Mouse (Mus musculus) neural tube, embryonic 14.5 days (tissue): Measurements from ENCODE around the gene Aimp2. TPM values are rescaled to one million over a fixed set of nuclear protein-coding genes. Genes with fewer than 3 reads are reported as not detected.

Experiments used
- ATAC-seq: fragments of 200-750 bp; cut with Nextera tagmentation; 2 replicates; pipeline ENCODE4 v1.8.0; 2017; ENCODE audit warnings: low read depth, mild to moderate bottlenecking, moderate TSS enrichment, moderate library complexity
- H3K27ac ChIP-seq: fragments of 300-500 bp; sonication (generic); 2 replicates; pipeline ENCODE4 v1.5.1; 2014; ENCODE audit warnings: low read depth, mild to moderate bottlenecking, control low read depth, low read length, moderate library complexity, mixed read lengths
- H3K27me3 ChIP-seq: fragments of 300-500 bp; sonication (generic); 2 replicates; pipeline ENCODE4 v1.6.1; 2014; ENCODE audit warnings: low read length; ENCODE audit not compliant: control insufficient read depth, insufficient read depth
- H3K36me3 ChIP-seq: fragments of 300-500 bp; sonication (generic); 2 replicates; pipeline ENCODE4 v1.6.1; 2014; ENCODE audit warnings: low read length, mixed read lengths; ENCODE audit not compliant: control insufficient read depth, insufficient read depth
- H3K4me1 ChIP-seq: fragments of 300-500 bp; sonication (generic); 2 replicates; pipeline ENCODE4 v1.6.1; 2014; ENCODE audit warnings: low read length; ENCODE audit not compliant: control insufficient read depth, insufficient read depth
- H3K4me2 ChIP-seq: fragments of 300-500 bp; sonication (generic); 2 replicates; pipeline ENCODE4 v1.6.1; 2014; ENCODE audit warnings: mild to moderate bottlenecking, low read depth, low read length, control low read depth
- H3K4me3 ChIP-seq: fragments of 300-500 bp; sonication (generic); 2 replicates; pipeline ENCODE4 v1.5.1; 2014; ENCODE audit warnings: low read depth, low read length, control low read depth, mixed read lengths
- H3K9ac ChIP-seq: fragments of 300-500 bp; sonication (generic); replicated peaks from 2 replicates; pipeline ENCODE4 v1.6.1; 2014; ENCODE audit warnings: low read depth, mild to moderate bottlenecking, control low read depth, low read length, mixed read lengths
- H3K9me3 ChIP-seq: fragments of 300-500 bp; sonication (generic); 2 replicates; pipeline ENCODE4 v1.6.1; 2016; ENCODE audit warnings: low read length; ENCODE audit not compliant: control insufficient read depth
- WGBS: fragments of 180-500 bp; shearing (Covaris S2); extraction: QIAGEN DNeasy Blood & Tissue Kit; methylation state at CpG from one replicate; pipeline ENCODE4 v1.1.7; 2014; 5-methylcytosine and 5-hydroxymethylcytosine counted together
- polyA plus RNA-seq: library from polyadenylated mRNA; unstranded; fragments of >200 nt; fragmentation: Nextera tagmentation; extraction: Ambion mirVana; gene quantifications from 2 replicates; pipeline ENCODE4 v1.2.1, GENCODE M21; 2014

The Aimp2 gene
- polyA plus RNA-seq, 1 experiment from 2014 or later: 84.4 TPM

- no peak overlapping the region for H3K27ac ChIP-seq
- no peak for ATAC-seq
- 98% methylated on average over 3 of the region's 3 CpGs for WGBS
Observed at GRCm38 (mm10) chr5:143885274-143885673, 24.4 kb downstream of the Aimp2 start.

DNA sequence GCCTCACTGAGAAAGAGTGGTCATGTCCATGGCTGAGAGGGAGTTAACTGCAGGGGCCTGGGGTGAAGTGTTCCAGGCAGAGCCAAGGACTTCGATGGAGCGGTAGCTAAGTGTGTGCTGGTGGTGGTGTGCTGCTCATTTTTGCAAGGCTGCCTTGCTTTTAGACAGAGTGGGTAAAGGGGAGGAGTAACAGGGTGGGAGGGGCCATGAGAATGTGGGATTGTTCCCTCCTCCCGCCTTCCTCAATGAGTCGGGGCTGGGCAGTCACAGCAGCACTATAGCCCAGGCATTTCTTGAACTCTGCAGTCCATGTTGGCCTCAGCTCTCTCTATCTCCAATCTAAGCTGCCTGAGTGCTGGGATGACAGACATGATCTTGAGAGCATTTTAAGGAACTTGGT, 35.1 kb downstream of the Aimp2 start:
- Histone ChIP-seq H3K9ac (no peak overlapping the region), H3K4me3 (no peak overlapping the region), H3K4me2 (no peak overlapping the region), H3K27me3 (no peaks in the 10 kb centered on the region), H3K27ac (no peak overlapping the region), H3K36me3 (peaks cover 42% of the 10 kb centered on the region), H3K4me1 (no peaks in the 10 kb centered on the region), H3K9me3 (no peaks in the 10 kb centered on the region)
- 71% methylated on average over 4 of the region's 4 CpGs for WGBS
- ATAC-seq: no peak

More at GRCm38 (mm10) chr5:143885274-143885673, 24.4 kb downstream of the Aimp2 start:
- no peaks in the 10 kb centered on the region for H3K27me3 ChIP-seq
- peaks cover 70% of the 10 kb centered on the region for H3K36me3 ChIP-seq
- no peaks in the 10 kb centered on the region for H3K9me3 ChIP-seq
- H3K4me3 ChIP-seq: no peak overlapping the region
- H3K4me2 ChIP-seq: no peak overlapping the region
- no peak overlapping the region for H3K9ac ChIP-seq
- no peaks in the 10 kb centered on the region for H3K4me1 ChIP-seq

DNA sequence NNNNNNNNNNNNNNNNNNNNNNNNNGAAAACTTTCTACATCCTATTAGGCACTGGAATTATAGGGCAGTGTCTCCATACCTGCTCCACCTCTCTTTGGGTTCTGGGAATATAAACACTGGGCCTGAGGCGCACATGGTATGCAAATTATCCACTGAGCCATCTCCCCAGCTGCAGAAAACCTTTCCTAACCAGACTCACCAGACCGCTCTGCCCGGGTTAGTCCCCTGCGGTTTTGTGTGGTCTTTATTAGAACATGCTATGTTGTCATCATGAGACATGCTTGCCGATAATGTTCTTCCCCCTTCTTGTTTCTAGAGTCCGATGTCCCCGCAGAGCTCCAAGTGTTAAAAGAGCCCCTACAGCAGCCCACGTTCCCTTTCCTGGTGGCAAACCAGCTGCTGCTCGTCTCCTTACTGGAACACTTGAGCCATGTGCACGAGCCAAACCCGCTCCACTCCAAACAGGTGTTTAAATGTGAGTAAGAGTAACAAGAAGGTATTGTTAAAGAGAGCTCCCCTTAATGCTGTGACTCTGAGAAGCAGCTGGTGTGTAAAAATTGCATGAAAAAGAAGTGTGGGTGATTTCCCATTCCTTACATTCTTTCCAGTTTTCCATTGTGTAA, 38.0 kb downstream of the Aimp2 start:
- no peak overlapping the region for H3K9ac ChIP-seq
- H3K27me3 ChIP-seq: no peaks in the 10 kb centered on the region
- peaks cover 21% of the 10 kb centered on the region for H3K36me3 ChIP-seq
- no peak overlapping the region for H3K4me2 ChIP-seq
- H3K4me1 ChIP-seq: no peaks in the 10 kb centered on the region
- ATAC-seq: no peak
- H3K4me3 ChIP-seq: no peak overlapping the region
- no peaks in the 10 kb centered on the region for H3K9me3 ChIP-seq
- 92% methylated on average over 11 of the region's 11 CpGs for WGBS
- H3K27ac ChIP-seq: no peak overlapping the region

Other genes starting within 250 kb of the Aimp2 start
- 30.6 and 31.2 TPM in 2 replicates for gene Usp42, start 177.6 kb downstream of the Aimp2 start, polyA plus RNA-seq
- gene Eif2ak1, start 92.1 kb downstream of the Aimp2 start, polyA plus RNA-seq: 54.9 and 57.9 TPM in 2 replicates
- 0.37 and 0.39 TPM in 2 replicates for gene Ankrd61, start 12.2 kb downstream of the Aimp2 start, polyA plus RNA-seq
- 28.3 and 34.1 TPM in 2 replicates for gene Pms2, start 117 bp upstream of the Aimp2 start, polyA plus RNA-seq
- gene Gm42421, start 18.3 kb upstream of the Aimp2 start, polyA plus RNA-seq: 3.1 and 3.2 TPM in 2 replicates
- gene Rsph10b, start 23.2 kb upstream of the Aimp2 start, polyA plus RNA-seq: 5.9 and 6.0 TPM in 2 replicates
- gene Ccz1, start 105.0 kb upstream of the Aimp2 start, polyA plus RNA-seq: 83.5 and 93.2 TPM in 2 replicates
- gene Ocm, start 116.8 kb upstream of the Aimp2 start, polyA plus RNA-seq: not detected in 2 replicates
- gene Lmtk2, start 190.6 kb upstream of the Aimp2 start, polyA plus RNA-seq: 10.8 and 11.1 TPM in 2 replicates